Mouse (Mus musculus): ENCODE results near the gene Sgms1. TPM values are rescaled to one million over a fixed set of nuclear protein-coding genes. Genes with fewer than 3 reads are reported as not detected.

Sgms1 gene
- polyA plus RNA-seq, 2 experiments = 20.8 to 36.8 TPM

- H3K9ac ChIP-seq (ENCODE audit: low read depth, low read length, severe bottlenecking) = no peak overlapping the region
- 78% methylated on average over 10 of the region's 10 CpGs for WGBS
- peaks cover 19% of the 10 kb centered on the region for H3K36me3 ChIP-seq (ENCODE audit: control insufficient read depth, insufficient read depth, low read length)
- no peaks in the 10 kb centered on the region for H3K4me1 ChIP-seq (ENCODE audit: control insufficient read depth, insufficient read depth, low read length)
- TF ChIP-seq POLR2A (IDR thresholded peaks at IDR 0.05; ENCODE audit: borderline replicate concordance, extremely low read depth, insufficient read depth, insufficient read length) = no peak
- H3K27me3 ChIP-seq (ENCODE audit: control insufficient read depth, insufficient read depth, low read length) = no peaks in the 10 kb centered on the region
- H3K4me3 ChIP-seq (replicated peaks; ENCODE audit: low read length) = no peak overlapping the region
- no peak overlapping the region for H3K4me2 ChIP-seq (replicated peaks; ENCODE audit: low read depth, low read length, severe bottlenecking)
- H3K27ac ChIP-seq (replicated peaks; ENCODE audit: low read depth, low read length) = no peak overlapping the region
- H3K9me3 ChIP-seq (ENCODE audit: control insufficient read depth, low read length) = no peaks in the 10 kb centered on the region
- no peak for ATAC-seq (ENCODE audit: low FRiP score, low read depth)
- DNase-seq (ENCODE audit: low spot score) = no peak
Observed at GRCm38 (mm10) chr19:32127180-32127850, 262.2 kb downstream of the Sgms1 start.

- Histone ChIP-seq H3K9me3 (ENCODE audit: control insufficient read depth, low read length) (no peaks in the 10 kb centered on the region), H3K4me1 (ENCODE audit: control insufficient read depth, insufficient read depth, low read length) (no peaks in the 10 kb centered on the region), H3K4me3 (replicated peaks; ENCODE audit: low read length) (no peak overlapping the region), H3K27me3 (ENCODE audit: control insufficient read depth, insufficient read depth, low read length) (no peaks in the 10 kb centered on the region), H3K4me2 (replicated peaks; ENCODE audit: low read depth, low read length, severe bottlenecking) (no peak overlapping the region), H3K36me3 (ENCODE audit: control insufficient read depth, insufficient read depth, low read length) (peaks cover 17% of the 10 kb centered on the region), H3K9ac (ENCODE audit: low read depth, low read length, severe bottlenecking) (no peak overlapping the region), H3K27ac (replicated peaks; ENCODE audit: low read depth, low read length) (no peak overlapping the region)
- no peak for TF ChIP-seq POLR2A (IDR thresholded peaks at IDR 0.05; ENCODE audit: borderline replicate concordance, extremely low read depth, insufficient read depth, insufficient read length)
- no peak for ATAC-seq (ENCODE audit: low FRiP score, low read depth)
- DNase-seq (ENCODE audit: low spot score) = no peak
- WGBS = 78% methylated on average over 9 of the region's 9 CpGs
Observed at GRCm38 (mm10) chr19:32124155-32124554, 265.4 kb downstream of the Sgms1 start.

- no peak overlapping the region for H3K9ac ChIP-seq (ENCODE audit: low read depth, low read length, severe bottlenecking)
- H3K4me3 ChIP-seq (replicated peaks; ENCODE audit: low read length) = no peak overlapping the region
- WGBS = 54% methylated on average over 5 of the region's 5 CpGs
- H3K27me3 ChIP-seq (ENCODE audit: control insufficient read depth, insufficient read depth, low read length) = no peaks in the 10 kb centered on the region
- no peaks in the 10 kb centered on the region for H3K9me3 ChIP-seq (ENCODE audit: control insufficient read depth, low read length)
- peaks cover 11% of the 10 kb centered on the region for H3K36me3 ChIP-seq (ENCODE audit: control insufficient read depth, insufficient read depth, low read length)
- H3K27ac ChIP-seq (replicated peaks; ENCODE audit: low read depth, low read length) = no peak overlapping the region
- no peak for TF ChIP-seq POLR2A (IDR thresholded peaks at IDR 0.05; ENCODE audit: borderline replicate concordance, extremely low read depth, insufficient read depth, insufficient read length)
- H3K4me1 ChIP-seq (ENCODE audit: control insufficient read depth, insufficient read depth, low read length) = no peaks in the 10 kb centered on the region
- no peak overlapping the region for H3K4me2 ChIP-seq (replicated peaks; ENCODE audit: low read depth, low read length, severe bottlenecking)
- DNase-seq (ENCODE audit: low spot score) (no peak), ATAC-seq (ENCODE audit: low FRiP score, low read depth) (no peak)
Observed at GRCm38 (mm10) chr19:32123196-32123595, 266.3 kb downstream of the Sgms1 start.

GRCm38 (mm10) chr19:32120798-32121197, 268.7 kb downstream of the Sgms1 start:
- no peaks in the 10 kb centered on the region for H3K9me3 ChIP-seq (ENCODE audit: control insufficient read depth, low read length)
- ATAC-seq (ENCODE audit: low FRiP score, low read depth) = no peak
- no peak for DNase-seq (ENCODE audit: low spot score)
- H3K9ac ChIP-seq (ENCODE audit: low read depth, low read length, severe bottlenecking) = no peak overlapping the region
- no peaks in the 10 kb centered on the region for H3K27me3 ChIP-seq (ENCODE audit: control insufficient read depth, insufficient read depth, low read length)
- no peak overlapping the region for H3K4me2 ChIP-seq (replicated peaks; ENCODE audit: low read depth, low read length, severe bottlenecking)
- TF ChIP-seq POLR2A (IDR thresholded peaks at IDR 0.05; ENCODE audit: borderline replicate concordance, extremely low read depth, insufficient read depth, insufficient read length) = no peak
- no peak overlapping the region for H3K27ac ChIP-seq (replicated peaks; ENCODE audit: low read depth, low read length)
- no peak overlapping the region for H3K4me3 ChIP-seq (replicated peaks; ENCODE audit: low read length)
- no peaks in the 10 kb centered on the region for H3K4me1 ChIP-seq (ENCODE audit: control insufficient read depth, insufficient read depth, low read length)
- peaks cover 11% of the 10 kb centered on the region for H3K36me3 ChIP-seq (ENCODE audit: control insufficient read depth, insufficient read depth, low read length)
- 52% methylated on average over 1 of the region's 1 CpGs for WGBS

GRCm38 (mm10) chr19:32119666-32120065, 269.8 kb downstream of the Sgms1 start:
- H3K9me3 ChIP-seq (ENCODE audit: control insufficient read depth, low read length) = no peaks in the 10 kb centered on the region
- no peak for ATAC-seq (ENCODE audit: low FRiP score, low read depth)
- no peak overlapping the region for H3K27ac ChIP-seq (replicated peaks; ENCODE audit: low read depth, low read length)
- H3K4me2 ChIP-seq (replicated peaks; ENCODE audit: low read depth, low read length, severe bottlenecking) = no peak overlapping the region
- DNase-seq (ENCODE audit: low spot score) = no peak
- no peaks in the 10 kb centered on the region for H3K4me1 ChIP-seq (ENCODE audit: control insufficient read depth, insufficient read depth, low read length)
- 85% methylated on average over 2 of the region's 2 CpGs for WGBS
- TF ChIP-seq POLR2A (IDR thresholded peaks at IDR 0.05; ENCODE audit: borderline replicate concordance, extremely low read depth, insufficient read depth, insufficient read length) = no peak
- H3K36me3 ChIP-seq (ENCODE audit: control insufficient read depth, insufficient read depth, low read length) = peaks cover 5% of the 10 kb centered on the region; the same call in 1 of the 2 replicates
- H3K9ac ChIP-seq (ENCODE audit: low read depth, low read length, severe bottlenecking) = no peak overlapping the region
- no peaks in the 10 kb centered on the region for H3K27me3 ChIP-seq (ENCODE audit: control insufficient read depth, insufficient read depth, low read length)
- H3K4me3 ChIP-seq (replicated peaks; ENCODE audit: low read length) = no peak overlapping the region
